Mouse (Mus musculus) CH12.LX (cell line): Measurements from ENCODE around the gene Xrcc6. TPM values are rescaled to one million over a fixed set of nuclear protein-coding genes. Genes with fewer than 3 reads are reported as not detected.

Source experiments
- DNase-seq: peaks from one replicate; pipeline ENCODE4 v3.0.0-alpha.2; 2013; ENCODE audit errors: extremely low read depth
- H3K27ac ChIP-seq: 2 replicates; pipeline ENCODE4 v1.5.1; 2012; ENCODE audit warnings: low read depth, mild to moderate bottlenecking, control low read depth, moderate library complexity; ENCODE audit not compliant: insufficient read depth
- H3K27me3 ChIP-seq: replicated peaks from 2 replicates; pipeline ENCODE3; 2012; ENCODE audit warnings: inconsistent platforms
- H3K36me3 ChIP-seq, 2 experiments: replicated peaks in 1 of 2; 2 replicates each; pipeline versions ENCODE3 to v1.6.1; 2012; ENCODE audit warnings: inconsistent platforms in 1 of 2, low read length in 1 of 2, mild to moderate bottlenecking in 1 of 2, mixed read lengths in 1 of 2, moderate library complexity in 1 of 2; ENCODE audit not compliant: control insufficient read depth in 1 of 2, insufficient read depth in 1 of 2
- H3K4me1 ChIP-seq, 2 experiments: 2 replicates each; pipeline ENCODE4 v1.6.1; 2012; ENCODE audit warnings: inconsistent platforms in 1 of 2, moderate library complexity in 1 of 2; ENCODE audit not compliant: insufficient read depth in 2 of 2, control insufficient read depth in 1 of 2
- H3K4me2 ChIP-seq: 2 replicates; pipeline ENCODE4 v1.6.1; 2012; ENCODE audit warnings: low read depth, mild to moderate bottlenecking, control low read depth; ENCODE audit not compliant: poor library complexity, insufficient read depth, severe bottlenecking
- H3K4me3 ChIP-seq, 3 experiments: fragments of 150-350 bp in 1 of 3; sonication (generic) in 1 of 3; replicated peaks in 1 of 3; 2 replicates each; pipeline versions ENCODE3 to v1.5.1; 2011 to 2012; ENCODE audit warnings: low read depth in 2 of 3, low read length in 2 of 3, mild to moderate bottlenecking in 2 of 3, moderate library complexity in 2 of 3, control low read depth in 1 of 3, improper control_type of control experiment in 1 of 3, inconsistent platforms in 1 of 3, mixed read lengths in 1 of 3; ENCODE audit not compliant: poor library complexity in 1 of 3
- H3K79me2 ChIP-seq: replicated peaks from 2 replicates; pipeline ENCODE4 v1.6.1; 2012; ENCODE audit warnings: mild to moderate bottlenecking, moderate library complexity; ENCODE audit not compliant: control insufficient read depth, poor library complexity, insufficient read depth, severe bottlenecking; ENCODE audit errors: extremely low read depth
- H3K9ac ChIP-seq: 2 replicates; pipeline ENCODE4 v1.6.1; 2012; ENCODE audit warnings: low read depth, mild to moderate bottlenecking, control low read depth, moderate library complexity; ENCODE audit not compliant: insufficient read depth
- H3K9me3 ChIP-seq: replicated peaks from 2 replicates; pipeline ENCODE3; 2012; ENCODE audit warnings: low read length, inconsistent platforms, mixed read lengths
- CHD1 ChIP-seq: IDR thresholded peaks from 2 replicates; pipeline ENCODE4 v1.6.1; 2012; ENCODE audit warnings: low read depth, low read length, improper control_type of control experiment, inconsistent platforms
- CTCF ChIP-seq, 2 experiments: IDR thresholded peaks in 1 of 2; conservative IDR thresholded peaks in 1 of 2; 2 replicates each; pipeline ENCODE4 v1.5.1; 2011 to 2012; ENCODE audit warnings: low read depth in 2 of 2, low read length in 2 of 2, improper control_type of control experiment in 1 of 2, inconsistent platforms in 1 of 2, mild to moderate bottlenecking in 1 of 2, moderate library complexity in 1 of 2
- ELF1 ChIP-seq: IDR thresholded peaks from 2 replicates; pipeline ENCODE4 v1.6.1; 2014; ENCODE audit warnings: low read depth, mild to moderate bottlenecking, inconsistent platforms, low read length, improper control_type of control experiment
- MAZ ChIP-seq: IDR thresholded peaks from 2 replicates; pipeline ENCODE4 v1.6.1; 2012; ENCODE audit warnings: low read depth, mild to moderate bottlenecking, inconsistent platforms, low read length, improper control_type of control experiment, moderate library complexity
- MEF2A ChIP-seq: IDR thresholded peaks from 2 replicates; pipeline ENCODE4 v1.6.1; 2014; ENCODE audit warnings: low read depth, mild to moderate bottlenecking, inconsistent platforms, low read length, improper control_type of control experiment, borderline replicate concordance
- MXI1 ChIP-seq: IDR thresholded peaks from 2 replicates; pipeline ENCODE4 v1.6.1; 2011; ENCODE audit warnings: mild to moderate bottlenecking, low read depth, low read length, improper control_type of control experiment
- POLR2A ChIP-seq: IDR thresholded peaks from 2 replicates; pipeline ENCODE4 v1.6.1; 2011; ENCODE audit warnings: low read depth, mild to moderate bottlenecking, improper control_type of control experiment, low read length
- RAD21 ChIP-seq: IDR thresholded peaks from 2 replicates; pipeline ENCODE4 v1.6.1; 2011; ENCODE audit warnings: low read depth, mild to moderate bottlenecking, low read length, improper control_type of control experiment, moderate library complexity
- SMC3 ChIP-seq: IDR thresholded peaks from 2 replicates; pipeline ENCODE4 v1.6.1; 2011; ENCODE audit warnings: low read depth, low read length, improper control_type of control experiment
- TBP ChIP-seq: conservative IDR thresholded peaks from 2 replicates; pipeline ENCODE4 v1.6.1; 2011; ENCODE audit warnings: low read depth, low read length, improper control_type of control experiment
- UBTF ChIP-seq: IDR thresholded peaks from 2 replicates; pipeline ENCODE4 v1.6.1; 2012; ENCODE audit warnings: low read depth, mild to moderate bottlenecking, inconsistent platforms, low read length, improper control_type of control experiment, moderate library complexity
- ZC3H11A ChIP-seq: IDR thresholded peaks from 2 replicates; pipeline ENCODE4 v1.6.1; 2012; ENCODE audit warnings: low read depth, mild to moderate bottlenecking, inconsistent platforms, low read length, improper control_type of control experiment
- ZKSCAN1 ChIP-seq: IDR thresholded peaks from 2 replicates; pipeline ENCODE4 v1.6.1; 2012; ENCODE audit warnings: low read depth, inconsistent platforms, low read length, improper control_type of control experiment, borderline replicate concordance
- ZMIZ1 ChIP-seq: IDR thresholded peaks from 2 replicates; pipeline ENCODE4 v1.6.1; 2012; ENCODE audit warnings: low read depth, mild to moderate bottlenecking, inconsistent platforms, low read length, improper control_type of control experiment
- dilution Hi-C: fragments of 300-500 bp; cut with MboI; formaldehyde crosslinking; loops from 2 replicates; pipeline ENCODE4 v1.14.3; 2020; ENCODE audit warnings: low sequenced_read_pairs; ENCODE audit not compliant: extremely low pct_unique_long_range_greater_than_20kb, extremely low pct_ligation_motif_present
- in situ Hi-C: fragments of 300-500 bp; cut with MboI; formaldehyde crosslinking; loops from 3 replicates; pipeline ENCODE4 v1.14.3; 2019; ENCODE audit warnings: low sequenced_read_pairs, low pct_ligation_motif_present, low pct_unique_long_range_greater_than_20kb, mixed read lengths
- polyA plus RNA-seq: library from polyadenylated mRNA; unstranded; fragments of >175 nt; gene quantifications from 2 replicates; pipeline ENCODE4 v1.2.1, GENCODE M21; 2012; ENCODE audit warnings: low read depth; ENCODE audit not compliant: insufficient read length
- total RNA-seq, 2 experiments: library from RNA; depleted of rRNA; stranded (reverse); fragments of 300-350 nt in 1 of 2; fragments of >200 nt in 1 of 2; gene quantifications; 2 replicates each; pipeline ENCODE4 v1.2.3; 2012 to 2014

Xrcc6 gene
- total RNA-seq (2012; rRNA removed) (67.3 and 80.0 TPM in 2 replicates), total RNA-seq (2014; rRNA removed) (79.5 and 83.5 TPM in 2 replicates), polyA plus RNA-seq (80.8 and 94.0 TPM in 2 replicates)

GRCm38 (mm10) chr15:81987646-81988045, at the start of gene Xrcc6:
Gene Xrcc6 (plus strand): TSS chr15:81987835.
- in situ Hi-C loops, result no loop called here
- dilution Hi-C loops, result no loop called here
- DNase-seq, result no peak

DNA sequence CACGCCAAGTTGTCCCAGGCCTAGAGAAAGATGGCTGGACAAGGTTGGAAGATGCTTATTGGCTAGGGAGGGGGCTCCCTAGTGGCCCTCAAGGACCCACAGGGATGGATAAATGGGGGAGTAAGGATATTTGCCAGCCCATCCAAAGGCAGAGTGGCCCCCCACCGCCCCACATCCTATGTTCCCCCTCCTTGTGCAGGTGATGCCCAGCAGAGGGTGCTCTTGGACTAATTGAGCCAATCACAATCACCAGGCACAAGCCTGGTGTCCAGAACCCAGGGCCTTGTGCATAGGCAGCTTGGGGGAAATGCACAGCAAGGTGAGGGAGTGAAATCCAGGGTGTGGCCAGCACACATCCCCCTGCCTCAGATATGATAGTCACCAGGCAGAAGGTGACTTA, 49.4 kb upstream of the Xrcc6 start:
- peak; percentile 62 for DNase-seq
- Histone ChIP-seq H3K4me1 (peaks cover 16 to 57% of the 10 kb centered on the region in 2 experiments), H3K27ac (no peak overlapping the region), H3K9ac (no peak overlapping the region)
- TF ChIP-seq ZC3H11A (peak; percentile 50), MAZ (peak; percentile 68; the same call in 1 of the 2 replicates), MEF2A (no peak), UBTF (no peak), ELF1 (no peak), TBP (no peak), RAD21 (peak; percentile 86), SMC3 (peak; percentile 89), ZKSCAN1 (no peak), ZMIZ1 (no peak), POLR2A (no peak), CTCF (conservative IDR thresholded peaks at IDR 0.05 in 1 of 2, IDR thresholded peaks at IDR 0.05 in 1 of 2; ENCODE audit: low read depth in 2 of 2, low read length in 2 of 2) (peak; percentile 20 to 88; a peak in 3 of 4 replicates)
- TF ChIP-seq, all 38 proteins: peak for 5
- dilution Hi-C loops (no loop called here), in situ Hi-C loops (no loop called here)
- Histone ChIP-seq H3K79me2 (no peaks in the 10 kb centered on the region), H3K9me3 (no peaks in the 10 kb centered on the region), H3K36me3 (no peaks in the 10 kb centered on the region), H3K4me2 (no peak overlapping the region), H3K27me3 (no peaks in the 10 kb centered on the region), H3K4me3 (no peak overlapping the region)

More at GRCm38 (mm10) chr15:81987646-81988045, at the start of gene Xrcc6:
- peaks cover 0 to 15% of the 10 kb centered on the region in 2 experiments; a peak in 1 of 4 replicates for H3K4me1 ChIP-seq
- no peak within 1 kb of the TSS for H3K4me3 ChIP-seq
- H3K27ac ChIP-seq, result no peak within 1 kb of the TSS
- TF ChIP-seq UBTF (no peak), SMC3 (no peak), MXI1 (no peak), POLR2A (no peak), TBP (no peak), RAD21 (no peak), CHD1 (no peak)
- no peak within 1 kb of the TSS for H3K4me2 ChIP-seq
- no peaks in the 10 kb centered on the region for H3K27me3 ChIP-seq
- H3K9me3 ChIP-seq, result no peaks in the 10 kb centered on the region
- no peak within 1 kb of the TSS for H3K9ac ChIP-seq
- peaks cover 0 to 18% of the 10 kb centered on the region in 2 experiments for H3K36me3 ChIP-seq
- H3K79me2 ChIP-seq, result no peaks in the 10 kb centered on the region
